Mouse (Mus musculus) cerebellum, adult 2 months (tissue): ENCODE data around the gene Trip12. TPM values are rescaled to one million over a fixed set of nuclear protein-coding genes. Genes with fewer than 3 reads are reported as not detected.
A peak's percentile ranks its signal among the peaks of the same experiment; 100 is the strongest.

Source experiments
- DNase-seq, 2 experiments: peaks; one replicate each; pipeline ENCODE4 v3.0.0; 2021
- H3K27ac ChIP-seq: fragments of 200-500 bp; 2 replicates; pipeline ENCODE4 v1.5.1; 2012; ENCODE audit warnings: low read length, control low read depth, inconsistent platforms; ENCODE audit not compliant: insufficient read depth
- H3K27me3 ChIP-seq: fragments of 200-500 bp; 2 replicates; pipeline ENCODE4 v1.6.1; 2012; ENCODE audit warnings: inconsistent platforms, mild to moderate bottlenecking, low read length, moderate library complexity; ENCODE audit not compliant: control insufficient read depth, insufficient read depth
- H3K4me1 ChIP-seq: fragments of 200-500 bp; 2 replicates; pipeline ENCODE4 v1.6.1; 2011; ENCODE audit warnings: low read length; ENCODE audit not compliant: control insufficient read depth, insufficient read depth
- H3K4me3 ChIP-seq: fragments of 200-500 bp; replicated peaks from 2 replicates; pipeline ENCODE3; 2011; ENCODE audit warnings: mild to moderate bottlenecking, low read depth, low read length, control low read depth; ENCODE audit not compliant: insufficient read depth
- CTCF ChIP-seq: fragments of 200-500 bp; IDR thresholded peaks from 2 replicates; pipeline ENCODE4 v1.5.1; 2011; ENCODE audit warnings: low read depth, mild to moderate bottlenecking, control low read depth, low read length, moderate library complexity, borderline replicate concordance; ENCODE audit not compliant: insufficient read depth
- POLR2A ChIP-seq: fragments of 200-500 bp; IDR thresholded peaks from 2 replicates; pipeline ENCODE4 v1.6.1; 2011; ENCODE audit warnings: low read length, control low read depth, borderline replicate concordance; ENCODE audit not compliant: insufficient read depth
- WGBS: fragments of 180-500 bp; shearing (Covaris S2); methylation state at CpG from one replicate; pipeline ENCODE4 v1.1.7; 2018; 5-methylcytosine and 5-hydroxymethylcytosine counted together
- polyA plus RNA-seq: library from polyadenylated mRNA; depleted of rRNA; stranded (reverse); fragments of >200 nt; gene quantifications from 2 replicates; pipeline ENCODE4 v1.2.3, GENCODE M21; 2012

Gene Trip12
- polyA plus RNA-seq, 1 experiment, result 75.2 TPM

- Histone ChIP-seq H3K27me3 (no peaks in the 10 kb centered on the region), H3K27ac (no peak overlapping the region), H3K4me3 (no peak overlapping the region), H3K4me1 (no peaks in the 10 kb centered on the region)
- WGBS, result 98% methylated on average over 1 of the region's 1 CpGs
- TF ChIP-seq POLR2A, result no peak
- TF ChIP-seq CTCF, result no peak
- DNase-seq, result no peak
Measured at GRCm38 (mm10) chr1:84740080-84740479, 100.2 kb downstream of the Trip12 start.

DNA sequence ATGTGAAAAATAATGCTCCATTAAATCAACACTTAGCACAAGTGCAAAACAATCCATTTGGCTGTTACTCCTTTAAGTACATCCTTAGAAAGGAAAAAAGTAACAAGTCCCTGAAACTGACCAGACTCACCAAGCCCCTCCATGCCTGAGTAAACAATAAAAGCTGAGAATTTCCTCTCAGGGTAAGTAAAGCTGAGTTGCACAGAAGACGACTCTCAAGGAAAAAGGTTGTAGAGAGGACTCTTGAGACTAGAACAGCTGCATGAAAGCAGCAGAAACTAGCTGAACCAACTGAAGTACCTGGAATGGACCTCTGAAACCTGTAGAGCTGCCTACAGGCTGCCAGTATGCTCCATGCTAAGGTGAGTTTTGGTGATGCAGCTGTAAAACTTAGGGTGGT is 103.2 kb downstream of the Trip12 start:
- no peak overlapping the region for H3K4me3 ChIP-seq
- no peaks in the 10 kb centered on the region for H3K4me1 ChIP-seq
- no peak for DNase-seq
- no peak overlapping the region for H3K27ac ChIP-seq
- no peaks in the 10 kb centered on the region for H3K27me3 ChIP-seq
- TF ChIP-seq POLR2A (no peak), CTCF (no peak)
- WGBS, result 51% methylated on average over 1 of the region's 1 CpGs

DNA sequence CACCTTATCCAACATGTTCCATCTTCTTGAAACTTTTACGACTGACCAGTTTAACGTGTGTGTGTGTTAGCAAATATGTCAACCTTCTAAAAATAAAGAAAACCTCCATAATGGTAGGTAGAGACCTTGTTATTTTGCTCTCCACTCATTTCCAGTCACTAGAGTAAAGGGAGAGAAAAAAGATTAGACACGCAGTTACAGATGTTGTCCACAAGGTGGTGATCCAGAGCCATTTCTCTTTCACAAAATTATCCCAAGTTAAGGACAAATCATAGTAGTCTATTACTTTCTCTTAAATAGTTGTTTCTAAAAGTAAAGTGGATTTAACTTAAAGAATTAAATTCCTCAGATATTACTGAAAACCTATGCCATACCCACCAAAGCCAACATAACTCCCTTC is 106.5 kb downstream of the Trip12 start:
- whole genome bisulfite sequencing, result 67% methylated on average over 3 of the region's 3 CpGs
- no peak for DNase-seq
- TF ChIP-seq POLR2A, result no peak
- peak; percentile 56; the same call in 1 of the 2 replicates for TF ChIP-seq CTCF

GRCm38 (mm10) chr1:84731763-84732162 is 108.6 kb downstream of the Trip12 start:
- no peak overlapping the region for H3K4me3 ChIP-seq
- WGBS, result 83% methylated on average over 1 of the region's 1 CpGs

More for the DNA sequence above, 106.5 kb downstream of the Trip12 start:
- Histone ChIP-seq H3K27me3 (no peaks in the 10 kb centered on the region), H3K4me3 (no peak overlapping the region), H3K27ac (no peak overlapping the region), H3K4me1 (no peaks in the 10 kb centered on the region)

GRCm38 (mm10) chr1:84722841-84723240 is 117.5 kb downstream of the Trip12 start:
- DNase-seq, result no peak
- H3K4me1 ChIP-seq, result no peaks in the 10 kb centered on the region
- TF ChIP-seq CTCF (no peak), POLR2A (no peak)
- H3K27me3 ChIP-seq, result no peaks in the 10 kb centered on the region
- H3K27ac ChIP-seq, result no peak overlapping the region
- H3K4me3 ChIP-seq, result no peak overlapping the region

More at GRCm38 (mm10) chr1:84731763-84732162, 108.6 kb downstream of the Trip12 start:
- TF ChIP-seq CTCF (no peak), POLR2A (no peak)
- H3K27ac ChIP-seq, result no peak overlapping the region
- DNase-seq, result no peak
- H3K4me1 ChIP-seq, result no peaks in the 10 kb centered on the region
- no peaks in the 10 kb centered on the region for H3K27me3 ChIP-seq

DNA sequence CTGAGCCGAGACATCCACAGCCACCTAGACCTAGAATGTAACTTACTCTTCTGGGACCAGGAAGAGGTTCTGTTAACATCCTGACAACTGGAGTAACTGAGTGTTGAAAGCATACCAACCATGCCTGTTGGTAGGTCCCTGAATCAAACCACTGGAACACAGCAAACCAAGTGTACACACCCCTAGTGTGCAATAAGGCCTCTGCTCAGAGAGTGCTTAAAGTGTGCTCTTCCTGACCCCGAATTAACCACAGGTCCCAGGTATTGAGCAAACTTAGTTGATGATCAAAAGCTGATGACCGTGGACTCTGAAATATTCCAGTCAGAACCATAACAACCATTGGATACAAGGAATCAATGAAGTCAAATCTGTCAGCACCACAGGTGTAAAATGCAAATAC is 117.9 kb downstream of the Trip12 start:
- TF ChIP-seq CTCF, result no peak
- no peak for TF ChIP-seq POLR2A
- H3K27ac ChIP-seq, result no peak overlapping the region
- H3K27me3 ChIP-seq, result no peaks in the 10 kb centered on the region
- WGBS, result 95% methylated on average over 3 of the region's 3 CpGs
- H3K4me3 ChIP-seq, result no peak overlapping the region
- no peak for DNase-seq
- H3K4me1 ChIP-seq, result no peaks in the 10 kb centered on the region

DNA sequence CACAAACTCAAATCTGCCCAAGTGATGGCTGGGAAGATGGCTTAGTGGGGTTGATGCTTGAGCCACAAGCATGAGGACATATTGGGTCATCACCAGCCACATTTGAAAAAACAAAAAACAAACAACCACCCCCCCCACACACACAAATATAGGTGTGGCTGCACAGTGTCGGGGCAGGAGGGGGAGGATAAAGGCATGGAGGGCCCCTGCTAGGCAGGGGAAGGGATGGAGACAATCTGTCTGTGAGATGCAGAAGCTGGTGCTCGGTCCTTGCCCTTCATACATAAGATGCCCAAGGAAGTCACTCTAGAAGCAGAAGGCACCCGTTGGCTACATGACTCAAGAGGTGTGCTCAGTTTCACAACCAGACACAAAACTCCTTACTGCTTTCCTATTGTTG is 118.4 kb downstream of the Trip12 start:
- Histone ChIP-seq H3K27ac (no peak overlapping the region), H3K4me1 (no peaks in the 10 kb centered on the region), H3K27me3 (no peaks in the 10 kb centered on the region), H3K4me3 (no peak overlapping the region)
- DNase-seq, result no peak
- no peak for TF ChIP-seq POLR2A
- no peak for TF ChIP-seq CTCF
- 95% methylated on average over 3 of the region's 3 CpGs for WGBS

DNA sequence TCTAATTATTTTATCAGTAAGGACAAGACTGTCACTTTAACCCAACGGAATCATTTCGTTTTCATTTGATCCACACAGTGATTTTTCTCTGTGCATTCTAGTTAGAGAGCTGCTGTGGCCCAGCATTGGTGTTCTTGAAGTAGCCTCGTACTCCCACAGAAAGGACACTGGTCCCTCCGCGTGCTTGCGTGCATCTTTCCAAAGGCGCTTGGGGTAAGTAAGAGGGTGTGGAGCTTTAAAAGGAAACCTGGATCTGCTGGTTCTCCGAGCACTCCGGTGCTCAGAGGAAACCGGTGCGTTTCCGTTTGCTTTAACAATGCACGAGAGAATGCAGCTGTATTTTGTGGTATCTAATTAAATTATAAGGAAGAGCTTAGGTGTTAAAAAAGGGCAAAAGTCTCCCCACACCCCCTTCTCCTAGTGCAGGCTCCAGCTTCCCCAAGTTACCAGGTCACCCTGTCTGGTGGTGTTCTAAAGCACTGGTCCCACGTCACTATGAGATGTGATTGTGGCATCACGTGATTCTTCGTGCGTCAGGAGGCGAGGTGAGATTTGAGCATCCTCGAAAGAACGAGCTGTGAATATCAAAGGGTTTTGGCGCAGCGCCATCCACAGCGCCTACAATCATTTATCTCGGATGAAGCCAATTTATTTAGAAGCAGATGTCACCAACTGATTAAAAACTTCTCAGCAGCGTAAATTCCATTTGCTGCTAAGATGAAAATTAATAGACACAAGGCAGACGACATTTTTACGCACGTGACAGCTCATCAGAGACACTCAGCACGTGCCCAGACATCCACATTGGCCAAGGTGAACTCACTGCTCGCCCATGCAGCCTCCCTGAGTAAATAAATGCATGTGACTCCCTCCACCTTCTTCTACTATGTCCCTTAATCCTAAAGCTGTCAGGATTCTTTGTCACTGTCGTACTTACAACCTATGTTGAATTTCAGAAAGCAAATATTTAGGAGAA is 130.2 kb downstream of the Trip12 start:
- TF ChIP-seq POLR2A (no peak), CTCF (no peak)
- WGBS, result 8% methylated on average over 31 of the region's 31 CpGs

More for the DNA sequence above, 130.2 kb downstream of the Trip12 start:
- H3K4me3 ChIP-seq, result peak overlapping the region; percentile 58
- peak; percentile 54 to 61 for DNase-seq
- H3K27me3 ChIP-seq, result no peaks in the 10 kb centered on the region
- H3K4me1 ChIP-seq, result no peaks in the 10 kb centered on the region; the same call in 1 of the 2 replicates
- H3K27ac ChIP-seq, result no peak overlapping the region
